Mouse (Mus musculus): ENCODE measurements around the gene Col15a1.

DNA sequence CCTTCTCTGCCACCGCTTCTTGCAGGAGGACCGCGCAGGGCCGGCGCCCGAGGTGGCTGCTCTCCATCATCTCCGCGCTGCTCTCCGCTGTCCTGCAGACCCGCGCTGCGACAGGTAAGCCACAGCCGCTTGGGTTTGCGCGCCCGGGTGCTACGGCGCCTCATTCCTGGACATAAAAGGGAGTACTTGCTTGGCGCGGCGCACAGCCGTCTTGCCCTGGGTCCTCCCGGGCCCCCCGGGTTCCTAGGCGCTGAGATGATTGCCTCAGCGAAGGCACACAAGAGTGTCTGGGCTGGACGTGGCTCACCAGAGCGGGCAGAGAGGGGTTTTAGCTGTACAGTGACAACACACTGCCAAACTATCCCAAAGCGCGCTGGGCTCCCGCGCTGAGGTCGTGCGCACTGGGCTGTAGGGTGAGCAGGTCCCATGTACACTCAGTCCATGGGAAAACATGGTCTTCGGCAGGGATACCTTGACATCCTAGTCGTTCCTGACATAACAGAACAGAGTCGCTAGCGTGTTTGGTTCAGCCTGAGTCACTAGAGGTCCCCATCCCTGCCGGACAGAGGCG is 545 bp downstream of the Col15a1 start:
- no peak for TF ChIP-seq CTCF (IDR thresholded peaks at IDR 0.05; ENCODE audit: low read depth)
- no peak for TF ChIP-seq EP300 (IDR thresholded peaks at IDR 0.05; ENCODE audit: low read depth)
